Mouse (Mus musculus) midbrain, embryonic 12.5 days (tissue): ENCODE measurements at regions not wholly inside any gene's neighbourhood (a gene's known extent, or its start where the extent isn't known, plus 50 kb on each side); places are given as distances from the start of the nearest gene placed in this dataset.

Source experiments
- ATAC-seq: fragments of 200-750 bp; cut with Nextera tagmentation; 2 replicates; pipeline ENCODE4 v1.8.0; 2017; ENCODE audit warnings: low read depth, moderate TSS enrichment, moderate library complexity; ENCODE audit not compliant: low FRiP score
- H3K27ac ChIP-seq: fragments of 300-500 bp; sonication (generic); replicated peaks from 2 replicates; pipeline ENCODE4 v1.5.1; 2016; ENCODE audit warnings: mild to moderate bottlenecking
- H3K27me3 ChIP-seq: fragments of 300-500 bp; sonication (generic); 2 replicates; pipeline ENCODE4 v1.6.1; 2016; ENCODE audit warnings: mild to moderate bottlenecking
- H3K36me3 ChIP-seq: fragments of 300-500 bp; sonication (generic); 2 replicates; pipeline ENCODE4 v1.6.1; 2016
- H3K4me1 ChIP-seq: fragments of 300-500 bp; sonication (generic); 2 replicates; pipeline ENCODE4 v1.6.1; 2016
- H3K4me2 ChIP-seq: fragments of 300-500 bp; sonication (generic); replicated peaks from 2 replicates; pipeline ENCODE4 v1.6.1; 2016; ENCODE audit warnings: mild to moderate bottlenecking, moderate library complexity
- H3K4me3 ChIP-seq: fragments of 300-500 bp; sonication (generic); 2 replicates; pipeline ENCODE4 v1.5.1; 2016; ENCODE audit warnings: mild to moderate bottlenecking
- H3K9ac ChIP-seq: fragments of 300-500 bp; sonication (generic); replicated peaks from 2 replicates; pipeline ENCODE4 v1.6.1; 2016; ENCODE audit warnings: mild to moderate bottlenecking, moderate library complexity
- H3K9me3 ChIP-seq: fragments of 300-500 bp; sonication (generic); 2 replicates; pipeline ENCODE4 v1.6.1; 2016; ENCODE audit warnings: mild to moderate bottlenecking
- WGBS: fragments of 180-500 bp; shearing (Covaris S2); methylation state at CpG from one replicate; pipeline ENCODE4 v1.1.7; 2016; 5-methylcytosine and 5-hydroxymethylcytosine counted together

DNA sequence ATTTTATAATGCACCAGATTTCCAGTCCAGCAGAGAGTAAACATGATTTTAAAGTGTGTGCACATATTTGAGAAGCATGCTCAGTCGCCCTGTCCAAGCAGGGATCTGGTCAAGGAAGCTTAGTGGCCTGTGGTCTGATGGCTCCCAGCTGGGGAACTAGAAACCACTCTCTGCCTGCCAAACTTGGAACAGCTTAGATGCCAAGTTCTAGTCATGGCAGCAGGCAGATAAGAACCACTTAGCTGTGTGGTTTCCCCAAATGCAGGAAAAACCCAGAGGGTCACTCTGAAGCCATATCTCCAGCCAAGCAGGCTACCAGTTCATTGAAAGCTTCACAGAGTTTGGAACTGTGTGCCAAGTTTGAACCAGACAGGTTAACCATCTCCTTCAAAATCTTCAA lies 86.1 kb downstream of the Fam114a2 start:
- H3K9ac ChIP-seq, result no peak overlapping the region
- H3K27ac ChIP-seq, result no peak overlapping the region
- H3K4me1 ChIP-seq, result no peaks in the 10 kb centered on the region
- H3K36me3 ChIP-seq, result no peaks in the 10 kb centered on the region
- no peak overlapping the region for H3K4me3 ChIP-seq
- H3K4me2 ChIP-seq, result no peak overlapping the region
- WGBS, result 67% methylated on average over 1 of the region's 1 CpGs
- H3K9me3 ChIP-seq, result no peaks in the 10 kb centered on the region
- ATAC-seq, result no peak
- no peaks in the 10 kb centered on the region for H3K27me3 ChIP-seq

DNA sequence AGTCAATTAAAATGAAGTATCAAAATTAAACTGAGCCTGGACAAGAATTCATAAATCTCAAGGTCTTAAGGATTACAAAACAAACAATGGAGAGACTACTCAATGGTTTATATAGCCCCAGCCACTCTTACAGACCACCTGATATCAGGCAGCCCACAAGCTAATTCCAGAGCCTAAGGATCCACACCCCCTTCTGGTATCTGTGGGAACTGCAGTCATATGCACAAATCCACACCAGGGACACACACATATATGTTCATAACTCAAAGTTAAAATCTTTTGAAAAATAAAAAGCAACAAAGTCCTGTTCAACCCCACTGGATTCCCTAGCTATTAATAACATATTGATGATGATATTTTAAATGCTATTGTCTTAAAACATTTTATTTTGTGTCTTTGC lies 86.5 kb downstream of the Fam114a2 start:
- Histone ChIP-seq H3K9me3 (no peaks in the 10 kb centered on the region), H3K27me3 (no peaks in the 10 kb centered on the region), H3K4me2 (no peak overlapping the region), H3K4me3 (no peak overlapping the region), H3K27ac (no peak overlapping the region), H3K4me1 (no peaks in the 10 kb centered on the region), H3K9ac (no peak overlapping the region), H3K36me3 (no peaks in the 10 kb centered on the region)
- ATAC-seq, result no peak

DNA sequence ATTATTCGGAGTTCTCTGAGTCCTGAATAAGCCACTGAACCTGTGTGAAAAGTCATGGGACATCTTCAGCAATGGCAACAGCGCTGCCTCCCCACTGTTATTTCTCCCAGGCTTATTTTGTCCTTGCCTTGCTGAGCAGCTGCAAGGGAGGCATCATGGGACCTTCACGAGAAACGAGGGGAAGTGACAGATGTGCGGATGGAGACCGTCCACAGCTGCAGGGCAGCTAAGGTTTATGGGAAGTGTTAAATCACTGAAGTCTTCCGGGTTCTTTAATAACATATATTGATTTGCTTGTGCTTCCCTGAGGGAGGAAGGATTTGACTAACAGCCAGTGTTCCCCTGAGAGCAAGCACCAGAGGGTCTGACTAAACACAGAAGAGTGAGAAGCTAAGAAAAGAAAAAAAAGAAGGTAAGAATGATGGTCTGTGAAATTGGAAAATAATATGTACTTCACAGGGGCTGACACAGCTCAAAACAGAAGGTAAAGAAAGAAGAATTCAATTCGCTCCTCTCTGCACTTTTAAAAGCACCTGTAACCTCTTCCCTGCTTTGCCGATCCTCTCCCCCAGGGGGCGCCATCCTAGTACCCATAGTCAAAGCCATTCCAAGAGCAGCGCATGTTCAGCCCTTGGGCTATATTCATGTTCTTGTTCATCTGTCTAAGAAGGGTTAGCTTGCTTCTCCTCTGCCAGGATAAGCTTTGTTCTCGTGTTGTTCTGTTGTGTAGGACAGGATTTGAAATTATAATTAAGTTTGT lies 92.2 kb downstream of the Fam114a2 start:
- Histone ChIP-seq H3K9ac (no peak overlapping the region), H3K4me3 (no peak overlapping the region), H3K9me3 (no peaks in the 10 kb centered on the region), H3K36me3 (no peaks in the 10 kb centered on the region), H3K4me2 (no peak overlapping the region), H3K27ac (no peak overlapping the region), H3K27me3 (no peaks in the 10 kb centered on the region), H3K4me1 (no peaks in the 10 kb centered on the region)
- no peak for ATAC-seq
- WGBS, result 66% methylated on average over 12 of the region's 12 CpGs

DNA sequence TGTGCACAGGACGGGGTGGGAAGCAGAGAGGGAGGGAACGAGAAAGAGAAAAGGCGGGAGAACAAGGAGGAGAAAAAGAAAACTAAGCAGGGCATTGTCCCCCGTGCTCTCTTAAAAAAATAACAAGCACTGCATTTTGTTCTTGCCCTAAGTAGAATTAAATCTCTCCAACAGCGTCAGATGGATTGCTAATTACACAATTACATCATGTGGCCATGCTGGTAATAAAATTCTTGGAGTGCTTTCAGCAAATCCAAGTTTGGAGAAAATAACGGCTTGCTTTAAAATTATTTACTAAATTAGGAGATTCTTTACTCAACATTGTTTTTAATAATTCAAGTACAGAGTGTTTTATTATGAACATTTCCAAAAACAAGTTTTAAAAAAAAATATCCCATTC lies 99.0 kb downstream of the Fam114a2 start:
- H3K36me3 ChIP-seq, result no peaks in the 10 kb centered on the region
- no peak for ATAC-seq
- no peak overlapping the region for H3K4me2 ChIP-seq
- no peak overlapping the region for H3K9ac ChIP-seq
- H3K9me3 ChIP-seq, result no peaks in the 10 kb centered on the region
- H3K4me3 ChIP-seq, result no peak overlapping the region
- H3K27ac ChIP-seq, result no peak overlapping the region
- peaks cover 10% of the 10 kb centered on the region for H3K4me1 ChIP-seq
- WGBS, result 79% methylated on average over 6 of the region's 6 CpGs
- no peaks in the 10 kb centered on the region for H3K27me3 ChIP-seq

DNA sequence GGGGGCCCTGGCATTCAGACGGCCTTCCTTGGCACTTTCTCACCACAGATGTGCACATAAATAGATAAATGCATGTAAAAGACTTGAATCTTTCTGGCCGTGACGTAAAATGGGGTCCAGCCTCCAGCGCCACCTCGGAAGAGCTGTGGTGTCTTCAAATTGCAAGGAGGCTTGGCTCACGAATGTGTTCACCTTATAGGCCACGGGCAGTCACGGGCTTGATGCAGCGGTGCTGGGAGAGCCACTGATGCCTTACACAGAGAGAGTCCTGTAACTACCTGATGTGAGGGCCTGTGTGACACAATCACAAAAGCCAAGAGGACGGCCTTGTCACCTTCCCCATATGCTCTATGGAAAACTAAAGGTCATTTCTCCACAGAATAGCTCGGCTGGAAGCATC lies 102.4 kb downstream of the Fam114a2 start:
- H3K4me2 ChIP-seq, result no peak overlapping the region
- no peak overlapping the region for H3K9ac ChIP-seq
- ATAC-seq, result no peak
- H3K27me3 ChIP-seq, result no peaks in the 10 kb centered on the region
- peak overlapping the region; percentile 75; the same call in 1 of the 2 replicates for H3K27ac ChIP-seq
- no peaks in the 10 kb centered on the region for H3K36me3 ChIP-seq
- H3K4me3 ChIP-seq, result no peak overlapping the region
- H3K9me3 ChIP-seq, result no peaks in the 10 kb centered on the region
- WGBS, result 86% methylated on average over 11 of the region's 11 CpGs
- H3K4me1 ChIP-seq, result peaks cover 17% of the 10 kb centered on the region

DNA sequence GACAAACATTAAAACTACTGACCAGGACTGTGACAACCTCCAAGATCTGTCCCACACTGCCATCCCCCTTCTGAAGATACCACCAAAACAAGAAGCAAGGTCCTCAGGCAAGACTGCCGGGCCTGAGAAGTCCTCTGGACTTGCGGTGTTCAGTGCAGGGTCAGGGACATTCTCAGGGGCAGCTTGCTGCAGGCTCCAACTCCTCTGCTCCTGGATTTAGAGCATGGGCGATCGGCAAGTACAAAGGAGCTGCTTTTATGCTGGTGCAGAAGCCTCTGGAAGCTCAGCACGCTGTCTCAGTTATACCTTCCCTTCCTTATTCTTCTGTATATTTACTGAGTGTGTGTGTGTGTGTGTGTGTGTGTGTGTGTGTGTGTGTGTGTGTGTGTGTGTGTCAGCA lies 103.2 kb downstream of the Fam114a2 start:
- 65% methylated on average over 5 of the region's 5 CpGs for WGBS
- peak; percentile 12; the same call in 1 of the 2 replicates for ATAC-seq

DNA sequence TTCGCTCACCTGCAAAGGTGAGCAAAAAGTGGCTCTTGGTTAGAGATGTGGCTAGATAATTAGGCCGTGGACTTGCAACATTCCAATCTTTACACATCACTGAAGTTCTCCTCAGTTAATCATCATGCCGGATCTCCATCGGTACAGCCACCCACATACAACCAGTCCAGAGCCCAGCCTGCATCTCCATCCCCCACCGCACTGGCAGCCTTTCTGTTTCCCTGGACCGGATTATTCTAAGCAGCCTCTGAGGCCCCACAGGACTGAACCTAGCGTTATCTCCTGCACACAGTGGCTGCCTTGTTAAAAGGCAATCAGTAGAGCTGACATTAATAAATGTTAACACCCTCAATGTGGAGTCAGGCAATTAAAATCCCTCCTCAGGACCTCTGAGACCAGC lies 103.7 kb downstream of the Fam114a2 start:
- Histone ChIP-seq H3K36me3 (no peaks in the 10 kb centered on the region), H3K9me3 (no peaks in the 10 kb centered on the region), H3K27me3 (no peaks in the 10 kb centered on the region), H3K4me1 (peaks cover 17% of the 10 kb centered on the region), H3K4me2 (no peak overlapping the region), H3K4me3 (no peak overlapping the region), H3K27ac (peak overlapping the region; percentile 75), H3K9ac (no peak overlapping the region)
- WGBS, result 46% methylated on average over 7 of the region's 7 CpGs
- ATAC-seq, result peak; percentile 87

More for the DNA sequence above, 103.2 kb downstream of the Fam114a2 start:
- Histone ChIP-seq H3K4me3 (no peak overlapping the region), H3K4me1 (peaks cover 17% of the 10 kb centered on the region), H3K27me3 (no peaks in the 10 kb centered on the region), H3K36me3 (no peaks in the 10 kb centered on the region), H3K27ac (peak overlapping the region; percentile 75), H3K9ac (no peak overlapping the region), H3K4me2 (no peak overlapping the region), H3K9me3 (no peaks in the 10 kb centered on the region)

DNA sequence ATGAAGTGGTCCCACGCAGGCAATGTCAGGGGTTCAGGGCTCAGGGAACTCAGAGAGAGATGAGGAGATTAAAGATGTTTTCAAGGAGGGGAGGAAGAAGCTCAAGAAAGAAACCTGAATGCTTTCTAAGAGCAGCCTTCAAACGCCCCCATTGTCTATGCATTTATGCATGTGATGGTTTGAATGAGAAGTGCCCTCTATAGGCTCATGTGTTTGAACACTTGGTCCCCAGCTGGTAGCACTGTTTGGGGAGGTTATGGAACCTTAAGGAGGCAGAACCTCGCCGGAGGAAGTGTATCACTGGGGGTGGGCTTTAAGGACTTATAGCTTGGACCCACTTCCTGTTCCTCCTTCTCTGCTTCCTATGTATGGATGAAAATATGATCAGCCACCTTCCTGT lies 105.1 kb downstream of the Fam114a2 start:
- no peak overlapping the region for H3K4me2 ChIP-seq
- no peak overlapping the region for H3K4me3 ChIP-seq
- ATAC-seq, result no peak

DNA sequence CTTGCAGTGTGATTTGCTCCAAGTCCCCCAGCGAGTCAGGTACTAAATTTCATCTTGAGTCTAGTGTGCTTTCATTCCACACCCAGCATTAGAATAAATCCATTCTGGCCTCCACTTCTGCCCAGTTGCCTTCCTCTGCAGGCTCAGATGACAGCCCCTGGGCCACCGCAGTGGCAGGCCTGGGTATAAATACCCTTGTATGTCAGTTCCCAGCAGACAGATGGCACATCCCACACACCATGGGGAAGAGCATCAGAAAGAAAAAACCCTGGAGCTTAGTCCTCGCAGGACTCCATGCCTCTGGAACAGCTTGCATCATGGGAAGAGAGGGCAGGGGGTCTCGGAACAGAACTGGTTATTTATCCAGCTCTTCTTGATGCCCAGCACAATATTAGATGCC lies 105.7 kb downstream of the Fam114a2 start:
- peaks cover 20% of the 10 kb centered on the region for H3K4me1 ChIP-seq
- no peak overlapping the region for H3K4me3 ChIP-seq
- no peak overlapping the region for H3K4me2 ChIP-seq
- ATAC-seq, result no peak
- WGBS, result 81% methylated on average over 4 of the region's 4 CpGs
- no peak overlapping the region for H3K9ac ChIP-seq
- no peak overlapping the region for H3K27ac ChIP-seq
- H3K27me3 ChIP-seq, result no peaks in the 10 kb centered on the region
- H3K36me3 ChIP-seq, result no peaks in the 10 kb centered on the region
- no peaks in the 10 kb centered on the region for H3K9me3 ChIP-seq

More for the DNA sequence above, 105.1 kb downstream of the Fam114a2 start:
- Histone ChIP-seq H3K27ac (no peak overlapping the region), H3K9ac (no peak overlapping the region), H3K36me3 (no peaks in the 10 kb centered on the region), H3K27me3 (no peaks in the 10 kb centered on the region), H3K9me3 (no peaks in the 10 kb centered on the region), H3K4me1 (peaks cover 17% of the 10 kb centered on the region)
- 70% methylated on average over 4 of the region's 4 CpGs for WGBS

DNA sequence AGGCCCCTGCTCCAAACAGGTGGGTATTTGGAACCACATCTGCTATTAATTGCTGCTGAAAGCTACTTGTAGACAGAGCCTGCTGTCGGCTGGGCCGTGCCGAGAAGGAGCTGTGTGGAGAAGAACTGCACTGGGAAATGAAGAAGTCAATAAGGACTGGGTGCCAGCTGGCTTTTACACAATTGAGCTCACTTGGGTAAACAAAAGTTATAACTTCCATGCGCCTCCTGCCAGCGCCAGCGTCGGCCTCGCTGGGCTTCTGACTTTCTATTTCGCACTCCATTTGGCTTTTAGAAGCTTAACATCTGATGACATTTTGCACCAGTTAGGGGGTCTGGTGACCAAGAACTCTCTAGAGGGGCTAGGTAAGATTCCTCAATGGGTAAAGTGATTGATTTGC lies 114.2 kb downstream of the Fam114a2 start:
- H3K36me3 ChIP-seq, result no peaks in the 10 kb centered on the region
- no peaks in the 10 kb centered on the region for H3K27me3 ChIP-seq
- H3K9ac ChIP-seq, result no peak overlapping the region
- no peak overlapping the region for H3K27ac ChIP-seq
- H3K4me1 ChIP-seq, result 0 out of 2 replicates have a peak, but pooled peaks cover 6% of the 10 kb centered on the region
- 74% methylated on average over 9 of the region's 9 CpGs for WGBS
- no peak overlapping the region for H3K4me2 ChIP-seq
- H3K9me3 ChIP-seq, result no peaks in the 10 kb centered on the region
- no peak overlapping the region for H3K4me3 ChIP-seq
- no peak for ATAC-seq

DNA sequence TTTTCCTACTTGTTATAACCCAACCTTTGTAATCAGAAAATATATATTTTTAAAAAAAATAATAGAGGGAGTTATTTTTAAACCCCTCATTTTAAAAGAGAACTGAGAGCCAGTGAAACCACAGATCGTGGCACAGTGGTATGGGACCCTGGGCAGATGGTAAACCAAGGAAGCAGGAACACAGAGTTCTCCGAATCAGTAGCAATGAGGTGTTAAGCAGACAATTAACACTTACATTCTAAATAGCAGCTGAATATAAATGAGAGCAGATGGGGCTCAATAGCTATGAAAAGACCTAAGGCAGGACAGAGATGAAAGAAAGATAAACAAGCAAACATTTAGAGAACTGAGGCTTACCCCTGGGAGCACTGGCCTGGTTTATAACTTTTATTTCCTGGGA lies 116.8 kb downstream of the Fam114a2 start:
- Histone ChIP-seq H3K4me3 (no peak overlapping the region), H3K27me3 (no peaks in the 10 kb centered on the region), H3K27ac (no peak overlapping the region), H3K4me2 (no peak overlapping the region), H3K9me3 (no peaks in the 10 kb centered on the region), H3K4me1 (0 out of 2 replicates have a peak, but pooled peaks cover 2% of the 10 kb centered on the region), H3K9ac (no peak overlapping the region), H3K36me3 (no peaks in the 10 kb centered on the region)
- WGBS, result 57% methylated on average over 2 of the region's 2 CpGs
- ATAC-seq, result no peak

DNA sequence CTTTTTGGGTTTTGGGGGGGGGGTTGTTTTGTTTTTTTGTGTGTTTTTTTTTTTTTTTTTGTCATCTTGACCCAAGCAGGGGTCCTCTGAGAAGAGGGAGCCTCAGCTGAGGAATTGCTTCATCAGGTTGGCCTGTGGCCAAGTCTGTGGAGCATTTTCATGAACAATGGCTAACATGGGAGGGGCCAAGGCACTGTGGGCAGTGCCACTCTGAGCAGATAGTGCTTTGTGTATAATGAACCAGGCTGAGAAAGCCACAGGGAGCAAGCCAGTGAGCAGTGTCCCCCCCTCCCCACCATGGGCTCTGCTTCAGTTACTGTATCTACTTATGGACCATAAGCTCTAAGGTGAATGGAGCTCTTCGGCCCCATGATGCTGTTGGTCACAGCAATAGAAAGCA lies 119.1 kb downstream of the Fam114a2 start:
- no peaks in the 10 kb centered on the region for H3K27me3 ChIP-seq
- H3K4me3 ChIP-seq, result no peak overlapping the region
- 0 out of 2 replicates have a peak, but pooled peaks cover 2% of the 10 kb centered on the region for H3K4me1 ChIP-seq
- no peak overlapping the region for H3K27ac ChIP-seq
- no peaks in the 10 kb centered on the region for H3K36me3 ChIP-seq
- H3K9ac ChIP-seq, result no peak overlapping the region
- H3K9me3 ChIP-seq, result no peaks in the 10 kb centered on the region
- no peak for ATAC-seq
- H3K4me2 ChIP-seq, result no peak overlapping the region
- WGBS, result 94% methylated on average over 1 of the region's 1 CpGs

DNA sequence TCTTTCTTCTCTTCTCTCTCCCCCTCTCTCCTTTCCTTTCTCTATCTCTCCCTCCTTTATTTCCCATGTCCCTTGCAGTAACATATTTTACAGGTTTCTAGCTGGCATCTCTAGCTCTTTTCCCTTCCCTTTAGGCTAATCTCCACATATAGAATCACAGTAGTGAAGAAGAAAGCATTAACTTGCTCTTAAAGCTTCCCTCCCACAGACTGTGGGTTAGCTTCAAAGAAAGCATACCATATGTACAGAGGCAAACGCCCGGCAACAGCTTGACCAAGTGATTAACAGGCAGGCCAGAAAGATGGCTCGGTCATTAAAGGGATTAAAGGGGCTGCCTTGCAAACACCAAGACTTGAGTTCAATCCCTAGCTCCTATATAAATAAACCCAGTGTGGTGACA lies 122.0 kb downstream of the Fam114a2 start:
- Histone ChIP-seq H3K27ac (no peak overlapping the region), H3K36me3 (no peaks in the 10 kb centered on the region), H3K4me3 (no peak overlapping the region), H3K9me3 (no peaks in the 10 kb centered on the region), H3K4me1 (0 out of 2 replicates have a peak, but pooled peaks cover 2% of the 10 kb centered on the region), H3K27me3 (no peaks in the 10 kb centered on the region), H3K9ac (no peak overlapping the region), H3K4me2 (no peak overlapping the region)
- 11% methylated on average over 3 of the region's 3 CpGs for WGBS
- no peak for ATAC-seq
